Mouse (Mus musculus): ENCODE measurements around the gene Trp53rkb.
"Not testable (repeated sequence)": the region's sequence is repeated elsewhere in the genome, so short reads cannot be mapped to it uniquely, and the experiment has no call there.

DNA sequence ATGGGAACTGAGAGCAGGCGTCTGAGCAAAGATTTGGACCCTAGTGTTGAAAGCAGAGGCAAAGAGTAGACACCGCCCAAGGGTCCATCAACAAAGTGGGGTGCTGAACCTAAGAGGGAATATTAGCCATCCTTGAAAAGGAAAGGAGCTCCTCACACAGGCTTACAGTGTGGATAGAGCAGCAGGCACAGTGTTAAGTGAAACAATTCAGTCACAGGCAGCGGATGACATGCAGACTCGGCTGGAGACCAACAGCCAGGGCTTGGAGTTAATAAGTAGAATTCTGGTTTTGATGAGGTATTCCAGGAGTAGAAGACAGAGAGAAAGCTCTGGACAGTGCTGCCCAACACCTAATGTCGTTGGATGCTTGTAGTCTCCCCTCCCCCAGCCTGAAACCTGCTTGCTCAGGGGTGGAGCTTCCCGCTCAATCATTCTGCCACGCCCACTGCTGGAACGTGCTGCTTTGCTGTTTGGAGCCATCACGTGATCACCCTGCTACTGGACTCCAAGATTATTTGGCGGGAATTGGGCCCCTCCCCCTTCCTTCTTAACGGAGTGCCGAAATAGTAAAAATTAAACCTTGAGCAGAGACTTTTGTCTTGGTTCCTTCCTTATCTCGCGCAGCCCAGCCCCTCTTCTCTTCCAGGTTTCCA lies 45.9 kb upstream of the Trp53rkb start:
- not testable (repeated sequence) for TF ChIP-seq MAFK (IDR thresholded peaks at IDR 0.05; ENCODE audit: insufficient read depth, low read depth, low read length); HCFC1 (IDR thresholded peaks at IDR 0.05; ENCODE audit: borderline replicate concordance, insufficient read depth, low read length); ZNF384 (IDR thresholded peaks at IDR 0.05; ENCODE audit: low read depth, low read length)

Data from ES-E14 (cell line).